Mouse (Mus musculus): ENCODE results near the gene Vmn1r223. TPM values are rescaled to one million over a fixed set of nuclear protein-coding genes. Genes with fewer than 3 reads are reported as not detected.
A peak's percentile ranks its signal among the peaks of the same experiment; 100 is the strongest.
"Not testable (repeated sequence)": the region's sequence is repeated elsewhere in the genome, so short reads cannot be mapped to it uniquely, and the experiment has no call there.

The Vmn1r223 gene
- total RNA-seq, 1 experiment, result not detected

- H3K9me3 ChIP-seq (ENCODE audit: control insufficient read depth, insufficient read depth, low read depth, low read length); DNase-seq (ENCODE audit: low read depth, low spot score); H3K4me1 ChIP-seq (ENCODE audit: control insufficient read depth in 2 of 2, insufficient read depth in 2 of 2, low read length in 2 of 2, poor library complexity in 1 of 2); H3K36me3 ChIP-seq (ENCODE audit: control insufficient read depth, insufficient read depth, low read length, poor library complexity, severe bottlenecking); H3K4me3 ChIP-seq (ENCODE audit: insufficient read depth in 1 of 2, low read depth in 1 of 2, low read length in 2 of 2, poor library complexity in 1 of 2, severe bottlenecking in 1 of 2); in situ Hi-C loops (cut with MboI; ENCODE audit: low sequenced_read_pairs in 2 of 2, unreplicated experiment in 2 of 2); H3K9ac ChIP-seq (ENCODE audit: insufficient read depth, low read depth, low read length, poor library complexity, severe bottlenecking); H3K27ac ChIP-seq (ENCODE audit: insufficient read depth, low read depth, low read length, poor library complexity, severe bottlenecking): not testable (repeated sequence)
- peak; percentile 64 for TF ChIP-seq ZNF384 (IDR thresholded peaks at IDR 0.05; ENCODE audit: low read depth, low read length)
Measured at GRCm38 (mm10) chr13:23269127-23269526, 22.2 kb downstream of the Vmn1r223 start.

GRCm38 (mm10) chr13:23269681-23270080 lies 22.7 kb downstream of the Vmn1r223 start:
- in situ Hi-C loops (cut with MboI; ENCODE audit: low sequenced_read_pairs in 2 of 2, unreplicated experiment in 2 of 2), result no loop called here
- Histone ChIP-seq H3K27ac (ENCODE audit: insufficient read depth, low read depth, low read length, poor library complexity, severe bottlenecking) (no peak overlapping the region), H3K4me1 (ENCODE audit: control insufficient read depth in 2 of 2, insufficient read depth in 2 of 2, low read length in 2 of 2, poor library complexity in 1 of 2) (no peaks in the 10 kb centered on the region), H3K36me3 (ENCODE audit: control insufficient read depth, insufficient read depth, low read length, poor library complexity, severe bottlenecking) (no peaks in the 10 kb centered on the region), H3K9me3 (ENCODE audit: control insufficient read depth, insufficient read depth, low read depth, low read length) (no peaks in the 10 kb centered on the region), H3K9ac (ENCODE audit: insufficient read depth, low read depth, low read length, poor library complexity, severe bottlenecking) (no peak overlapping the region), H3K4me3 (ENCODE audit: insufficient read depth in 1 of 2, low read depth in 1 of 2, low read length in 2 of 2, poor library complexity in 1 of 2, severe bottlenecking in 1 of 2) (peak overlapping the region; percentile 13 to 53; a peak in 3 of 4 replicates)
- no peak for TF ChIP-seq ZNF384 (IDR thresholded peaks at IDR 0.05; ENCODE audit: low read depth, low read length)
- no peak for TF ChIP-seq MAFK (IDR thresholded peaks at IDR 0.05; ENCODE audit: insufficient read depth, low read depth, low read length)
- TF ChIP-seq ZC3H11A (IDR thresholded peaks at IDR 0.05; ENCODE audit: borderline replicate concordance, low read depth, low read length), result no peak
- no peak for TF ChIP-seq HCFC1 (IDR thresholded peaks at IDR 0.05; ENCODE audit: borderline replicate concordance, insufficient read depth, low read length)
- no peak for TF ChIP-seq CHD2 (IDR thresholded peaks at IDR 0.05; ENCODE audit: low read depth, low read length)
- no peak for DNase-seq (ENCODE audit: low read depth, low spot score)

GRCm38 (mm10) chr13:23270321-23271101 lies 23.6 kb downstream of the Vmn1r223 start:
- DNase-seq (ENCODE audit: low read depth, low spot score), result peak; percentile 55
- in situ Hi-C loops (cut with MboI; ENCODE audit: low sequenced_read_pairs in 2 of 2, unreplicated experiment in 2 of 2), result no loop called here

GRCm38 (mm10) chr13:23279576-23279975 lies 32.6 kb downstream of the Vmn1r223 start:
- no peak for DNase-seq (ENCODE audit: low read depth, low spot score)
- H3K27ac ChIP-seq (ENCODE audit: insufficient read depth, low read depth, low read length, poor library complexity, severe bottlenecking), result no peak overlapping the region
- H3K9ac ChIP-seq (ENCODE audit: insufficient read depth, low read depth, low read length, poor library complexity, severe bottlenecking), result no peak overlapping the region
- no peaks in the 10 kb centered on the region for H3K36me3 ChIP-seq (ENCODE audit: control insufficient read depth, insufficient read depth, low read length, poor library complexity, severe bottlenecking)
- H3K9me3 ChIP-seq (ENCODE audit: control insufficient read depth, insufficient read depth, low read depth, low read length), result no peaks in the 10 kb centered on the region
- TF ChIP-seq ZNF384 (IDR thresholded peaks at IDR 0.05; ENCODE audit: low read depth, low read length), result no peak
- no peak for TF ChIP-seq MAFK (IDR thresholded peaks at IDR 0.05; ENCODE audit: insufficient read depth, low read depth, low read length)
- TF ChIP-seq HCFC1 (IDR thresholded peaks at IDR 0.05; ENCODE audit: borderline replicate concordance, insufficient read depth, low read length), result no peak
- TF ChIP-seq CHD2 (IDR thresholded peaks at IDR 0.05; ENCODE audit: low read depth, low read length), result no peak
- in situ Hi-C loops (cut with MboI; ENCODE audit: low sequenced_read_pairs in 2 of 2, unreplicated experiment in 2 of 2), result no loop called here
- peaks cover 0 to 2% of the 10 kb centered on the region in 2 experiments; a peak in 1 of 4 replicates for H3K4me1 ChIP-seq (ENCODE audit: control insufficient read depth in 2 of 2, insufficient read depth in 2 of 2, low read length in 2 of 2, poor library complexity in 1 of 2)
- no peak overlapping the region for H3K4me3 ChIP-seq (ENCODE audit: insufficient read depth in 1 of 2, low read depth in 1 of 2, low read length in 2 of 2, poor library complexity in 1 of 2, severe bottlenecking in 1 of 2)

More at GRCm38 (mm10) chr13:23270321-23271101, 23.6 kb downstream of the Vmn1r223 start:
- TF ChIP-seq MAFK (IDR thresholded peaks at IDR 0.05; ENCODE audit: insufficient read depth, low read depth, low read length) (peak; percentile 64; the same call in 1 of the 2 replicates), CHD2 (IDR thresholded peaks at IDR 0.05; ENCODE audit: low read depth, low read length) (no peak)
- no peaks in the 10 kb centered on the region for H3K36me3 ChIP-seq (ENCODE audit: control insufficient read depth, insufficient read depth, low read length, poor library complexity, severe bottlenecking)
- H3K27ac ChIP-seq (ENCODE audit: insufficient read depth, low read depth, low read length, poor library complexity, severe bottlenecking), result no peak overlapping the region
- H3K9me3 ChIP-seq (ENCODE audit: control insufficient read depth, insufficient read depth, low read depth, low read length), result no peaks in the 10 kb centered on the region
- peak overlapping the region; percentile 18 to 53 for H3K4me3 ChIP-seq (ENCODE audit: insufficient read depth in 1 of 2, low read depth in 1 of 2, low read length in 2 of 2, poor library complexity in 1 of 2, severe bottlenecking in 1 of 2)
- no peak overlapping the region for H3K9ac ChIP-seq (ENCODE audit: insufficient read depth, low read depth, low read length, poor library complexity, severe bottlenecking)
- no peaks in the 10 kb centered on the region for H3K4me1 ChIP-seq (ENCODE audit: control insufficient read depth in 2 of 2, insufficient read depth in 2 of 2, low read length in 2 of 2, poor library complexity in 1 of 2)

GRCm38 (mm10) chr13:23279992-23280391 lies 33.1 kb downstream of the Vmn1r223 start:
- TF ChIP-seq ZC3H11A (IDR thresholded peaks at IDR 0.05; ENCODE audit: borderline replicate concordance, low read depth, low read length), result no peak
- no peak for TF ChIP-seq CHD2 (IDR thresholded peaks at IDR 0.05; ENCODE audit: low read depth, low read length)
- no peak for TF ChIP-seq ZNF384 (IDR thresholded peaks at IDR 0.05; ENCODE audit: low read depth, low read length)
- no peak for TF ChIP-seq HCFC1 (IDR thresholded peaks at IDR 0.05; ENCODE audit: borderline replicate concordance, insufficient read depth, low read length)
- no peak for TF ChIP-seq MAFK (IDR thresholded peaks at IDR 0.05; ENCODE audit: insufficient read depth, low read depth, low read length)
- Histone ChIP-seq H3K27ac (ENCODE audit: insufficient read depth, low read depth, low read length, poor library complexity, severe bottlenecking) (no peak overlapping the region), H3K4me1 (ENCODE audit: control insufficient read depth in 2 of 2, insufficient read depth in 2 of 2, low read length in 2 of 2, poor library complexity in 1 of 2) (peaks cover 0 to 4% of the 10 kb centered on the region in 2 experiments; a peak in 1 of 4 replicates), H3K9ac (ENCODE audit: insufficient read depth, low read depth, low read length, poor library complexity, severe bottlenecking) (no peak overlapping the region), H3K36me3 (ENCODE audit: control insufficient read depth, insufficient read depth, low read length, poor library complexity, severe bottlenecking) (no peaks in the 10 kb centered on the region), H3K4me3 (ENCODE audit: insufficient read depth in 1 of 2, low read depth in 1 of 2, low read length in 2 of 2, poor library complexity in 1 of 2, severe bottlenecking in 1 of 2) (no peak overlapping the region), H3K9me3 (ENCODE audit: control insufficient read depth, insufficient read depth, low read depth, low read length) (no peaks in the 10 kb centered on the region)
- no peak for DNase-seq (ENCODE audit: low read depth, low spot score)
- in situ Hi-C loops (cut with MboI; ENCODE audit: low sequenced_read_pairs in 2 of 2, unreplicated experiment in 2 of 2), result no loop called here

All from ES-E14 (cell line).